Mouse (Mus musculus) stomach, postnatal 0 days (tissue): ENCODE data around the gene Atp5b.

Source experiments
- CTCF ChIP-seq: IDR thresholded peaks from 2 replicates; pipeline ENCODE4 v1.5.1; 2016; ENCODE audit warnings: antibody characterized with exemption, low read depth, mild to moderate bottlenecking, moderate library complexity
- EP300 ChIP-seq: optimal IDR thresholded peaks from 2 replicates; pipeline ENCODE3; 2016; ENCODE audit warnings: antibody characterized with exemption

- no peak for TF ChIP-seq CTCF
- no peak for TF ChIP-seq EP300
These were observed 43.9 kb upstream of the Atp5b start for GRCm38 (mm10) chr10:128039167-128039566.
